Mouse (Mus musculus): ENCODE data around the gene Efhd1.

GRCm38 (mm10) chr1:87313116-87313515 is 49.0 kb downstream of the Efhd1 start:
- no peak for TF ChIP-seq POLR2A (IDR thresholded peaks at IDR 0.05; ENCODE audit: borderline replicate concordance, extremely low read depth, low read depth, low read length)
- no peak for TF ChIP-seq CTCF (IDR thresholded peaks at IDR 0.05; ENCODE audit: insufficient read depth, low read length)

Measured in lung, adult 2 months (tissue).